Mouse (Mus musculus) MEL (cell line): Measurements from ENCODE around the gene Wdsub1. TPM values are rescaled to one million over a fixed set of nuclear protein-coding genes. Genes with fewer than 3 reads are reported as not detected.

ENCODE experiments used
- DNase-seq: peaks from one replicate; pipeline ENCODE4 v3.0.0; 2011; ENCODE audit warnings: low read depth, low spot score
- H3K27ac ChIP-seq: 2 replicates; pipeline ENCODE4 v1.5.1; 2012; ENCODE audit warnings: low read depth, mild to moderate bottlenecking, control low read depth, low read length, moderate library complexity; ENCODE audit not compliant: control insufficient read depth
- H3K27me3 ChIP-seq, 2 experiments: fragments of 150-350 bp in 1 of 2; sonication (generic) in 1 of 2; 2 replicates each; pipeline ENCODE4 v1.6.1; 2012; ENCODE audit warnings: low read length in 2 of 2, mild to moderate bottlenecking in 2 of 2, improper control_type of control experiment in 1 of 2, moderate library complexity in 1 of 2; ENCODE audit not compliant: insufficient read depth in 2 of 2, control insufficient read depth in 1 of 2
- H3K36me3 ChIP-seq, 2 experiments: 2 replicates each; pipeline ENCODE4 v1.6.1; 2012 to 2014; ENCODE audit warnings: low read length in 2 of 2, improper control_type of control experiment in 1 of 2, inconsistent platforms in 1 of 2, mild to moderate bottlenecking in 1 of 2; ENCODE audit not compliant: insufficient read depth in 2 of 2, control insufficient read depth in 1 of 2
- H3K4me1 ChIP-seq, 2 experiments: fragments of 150-350 bp in 1 of 2; sonication (generic) in 1 of 2; 2 replicates each; pipeline ENCODE4 v1.6.1; 2012; ENCODE audit warnings: low read length in 2 of 2, improper control_type of control experiment in 1 of 2, mild to moderate bottlenecking in 1 of 2; ENCODE audit not compliant: insufficient read depth in 2 of 2, control insufficient read depth in 1 of 2
- H3K4me3 ChIP-seq, 2 experiments: fragments of 150-350 bp in 1 of 2; sonication (generic) in 1 of 2; 2 replicates each; pipeline ENCODE4 v1.5.1; 2012; ENCODE audit warnings: low read depth in 2 of 2, low read length in 2 of 2, mild to moderate bottlenecking in 2 of 2, moderate library complexity in 2 of 2, control low read depth in 1 of 2, improper control_type of control experiment in 1 of 2; ENCODE audit not compliant: control insufficient read depth in 1 of 2, insufficient read depth in 1 of 2
- H3K79me2 ChIP-seq: 2 replicates; pipeline ENCODE4 v1.6.1; 2012; ENCODE audit warnings: mild to moderate bottlenecking, low read length, moderate library complexity; ENCODE audit not compliant: control insufficient read depth, poor library complexity, insufficient read depth
- H3K9ac ChIP-seq: 2 replicates; pipeline ENCODE4 v1.6.1; 2012; ENCODE audit warnings: low read depth, mild to moderate bottlenecking, control low read depth, low read length, moderate library complexity; ENCODE audit not compliant: control insufficient read depth, poor library complexity, severe bottlenecking
- H3K9me3 ChIP-seq: fragments of 150-350 bp; sonication (generic); replicated peaks from 2 replicates; pipeline ENCODE4 v1.6.1; 2012; ENCODE audit warnings: mild to moderate bottlenecking, low read length, improper control_type of control experiment, moderate library complexity; ENCODE audit not compliant: insufficient read depth
- BHLHE40 ChIP-seq: IDR thresholded peaks from 2 replicates; pipeline ENCODE4 v1.6.1; 2012; ENCODE audit warnings: low read depth, mild to moderate bottlenecking, inconsistent platforms, low read length, improper control_type of control experiment, borderline replicate concordance
- CHD2 ChIP-seq: IDR thresholded peaks from 2 replicates; pipeline ENCODE4 v1.6.1; 2011; ENCODE audit warnings: low read length, improper control_type of control experiment
- CTCF ChIP-seq, 3 experiments: IDR thresholded peaks in 2 of 3; conservative IDR thresholded peaks in 1 of 3; 2 replicates each; pipeline ENCODE4 v1.5.1; 2011 to 2012; ENCODE audit warnings: low read length in 3 of 3, low read depth in 2 of 3, mild to moderate bottlenecking in 2 of 3, improper control_type of control experiment in 1 of 3, inconsistent platforms in 1 of 3, mixed read lengths in 1 of 3, moderate library complexity in 1 of 3; ENCODE audit not compliant: control insufficient read depth in 1 of 3, insufficient read depth in 1 of 3, poor library complexity in 1 of 3, severe bottlenecking in 1 of 3
- ELF1 ChIP-seq: IDR thresholded peaks from 2 replicates; pipeline ENCODE4 v1.6.1; 2014; ENCODE audit warnings: low read depth, mild to moderate bottlenecking, inconsistent platforms, low read length, improper control_type of control experiment, moderate library complexity
- EP300 ChIP-seq, 2 experiments: IDR thresholded peaks; 2 replicates each; pipeline ENCODE4 v1.6.1; 2011; ENCODE audit warnings: improper control_type of control experiment in 2 of 2, low read length in 2 of 2, low read depth in 1 of 2, mild to moderate bottlenecking in 1 of 2
- ETS1 ChIP-seq: IDR thresholded peaks from 2 replicates; pipeline ENCODE4 v1.6.1; 2012; ENCODE audit warnings: low read depth, mild to moderate bottlenecking, inconsistent platforms, low read length, improper control_type of control experiment, moderate library complexity
- GABPA ChIP-seq: IDR thresholded peaks from 2 replicates; pipeline ENCODE4 v1.6.1; 2012; ENCODE audit warnings: low read depth, mild to moderate bottlenecking, inconsistent platforms, low read length, improper control_type of control experiment, moderate library complexity
- KAT2A ChIP-seq: conservative IDR thresholded peaks from 2 replicates; pipeline ENCODE4 v1.6.1; 2012; ENCODE audit warnings: low read depth, low read length, improper control_type of control experiment, inconsistent platforms
- MAX ChIP-seq: IDR thresholded peaks from 2 replicates; pipeline ENCODE4 v1.6.1; 2011; ENCODE audit warnings: low read length, improper control_type of control experiment
- MAZ ChIP-seq: IDR thresholded peaks from 2 replicates; pipeline ENCODE4 v1.6.1; 2012; ENCODE audit warnings: low read depth, mild to moderate bottlenecking, inconsistent platforms, low read length, improper control_type of control experiment
- MEF2A ChIP-seq: IDR thresholded peaks from 2 replicates; pipeline ENCODE4 v1.6.1; 2014; ENCODE audit warnings: low read depth, mild to moderate bottlenecking, inconsistent platforms, low read length, improper control_type of control experiment; ENCODE audit not compliant: poor library complexity, insufficient replicate concordance, severe bottlenecking; ENCODE audit errors: extremely low read depth
- MXI1 ChIP-seq: IDR thresholded peaks from 2 replicates; pipeline ENCODE4 v1.6.1; 2011; ENCODE audit warnings: mild to moderate bottlenecking, low read depth, low read length, improper control_type of control experiment
- MYB ChIP-seq: IDR thresholded peaks from 2 replicates; pipeline ENCODE4 v1.6.1; 2011; ENCODE audit warnings: mild to moderate bottlenecking, low read depth, low read length, improper control_type of control experiment
- MYC ChIP-seq: IDR thresholded peaks from 2 replicates; pipeline ENCODE4 v1.6.1; 2011; ENCODE audit warnings: low read depth, mild to moderate bottlenecking, low read length, improper control_type of control experiment, moderate library complexity
- NRF1 ChIP-seq: IDR thresholded peaks from 2 replicates; pipeline ENCODE4 v1.6.1; 2014; ENCODE audit warnings: low read depth, mild to moderate bottlenecking, inconsistent platforms, low read length, improper control_type of control experiment, moderate library complexity; ENCODE audit not compliant: poor library complexity, insufficient read depth, severe bottlenecking
- POLR2A ChIP-seq, 2 experiments: IDR thresholded peaks; 2 replicates each; pipeline ENCODE4 v1.6.1; 2011 to 2012; ENCODE audit warnings: low read length in 2 of 2, mild to moderate bottlenecking in 2 of 2, control low read depth in 1 of 2, improper control_type of control experiment in 1 of 2, low read depth in 1 of 2, moderate library complexity in 1 of 2; ENCODE audit not compliant: control insufficient read depth in 1 of 2, insufficient read depth in 1 of 2, poor library complexity in 1 of 2
- RAD21 ChIP-seq: IDR thresholded peaks from 2 replicates; pipeline ENCODE4 v1.6.1; 2011; ENCODE audit warnings: mild to moderate bottlenecking, low read depth, low read length, improper control_type of control experiment
- TAL1 ChIP-seq: IDR thresholded peaks from 2 replicates; pipeline ENCODE4 v1.6.1; 2012; ENCODE audit warnings: mild to moderate bottlenecking, inconsistent platforms, low read length, moderate library complexity, mixed read lengths
- TBP ChIP-seq: IDR thresholded peaks from 2 replicates; pipeline ENCODE4 v1.8.0; 2011; ENCODE audit warnings: low read depth, low read length, improper control_type of control experiment
- TCF12 ChIP-seq: IDR thresholded peaks from 2 replicates; pipeline ENCODE4 v1.6.1; 2014; ENCODE audit warnings: low read depth, mild to moderate bottlenecking, inconsistent platforms, low read length, improper control_type of control experiment, moderate library complexity
- UBTF ChIP-seq: IDR thresholded peaks from 2 replicates; pipeline ENCODE4 v1.6.1; 2012; ENCODE audit warnings: low read depth, mild to moderate bottlenecking, inconsistent platforms, low read length, improper control_type of control experiment, moderate library complexity, borderline replicate concordance; ENCODE audit not compliant: insufficient read depth
- USF2 ChIP-seq, 2 experiments: IDR thresholded peaks; 2 replicates each; pipeline ENCODE4 v1.6.1; 2011 to 2012; ENCODE audit warnings: improper control_type of control experiment in 2 of 2, low read length in 2 of 2, borderline replicate concordance in 1 of 2, inconsistent platforms in 1 of 2, low read depth in 1 of 2, mild to moderate bottlenecking in 1 of 2; ENCODE audit not compliant: insufficient read depth in 1 of 2
- ZC3H11A ChIP-seq: IDR thresholded peaks from 2 replicates; pipeline ENCODE4 v1.6.1; 2012; ENCODE audit warnings: low read depth, mild to moderate bottlenecking, inconsistent platforms, low read length, improper control_type of control experiment
- ZMIZ1 ChIP-seq: IDR thresholded peaks from 2 replicates; pipeline ENCODE4 v1.6.1; 2012; ENCODE audit warnings: low read depth, mild to moderate bottlenecking, inconsistent platforms, low read length, improper control_type of control experiment, moderate library complexity
- ZNF384 ChIP-seq: IDR thresholded peaks from 2 replicates; pipeline ENCODE4 v1.6.1; 2012; ENCODE audit warnings: low read depth, mild to moderate bottlenecking, inconsistent platforms, low read length, improper control_type of control experiment
- polyA plus RNA-seq, 2 experiments: library from polyadenylated mRNA; stranded (reverse) in 1 of 2; unstranded in 1 of 2; fragments of >175 nt in 1 of 2; fragments of >200 nt in 1 of 2; gene quantifications; 2 replicates each; pipeline versions ENCODE4 v1.2.1 to v1.2.4; 2012; ENCODE audit warnings: low replicate concordance in 2 of 2, low read depth in 1 of 2; ENCODE audit not compliant: insufficient read length in 2 of 2, insufficient read depth in 1 of 2, missing spikeins in 1 of 2
- total RNA-seq: library from RNA; depleted of rRNA; stranded (reverse); fragments of 300-350 nt; gene quantifications from 2 replicates; pipeline ENCODE4 v1.2.3, GENCODE M21; 2012

Gene Wdsub1
- total and polyA plus RNA-seq, 3 experiments, result 16.5 to 19.5 TPM; not detected in 1

- H3K79me2 ChIP-seq, result no peaks in the 10 kb centered on the region
- TF ChIP-seq RAD21 (no peak), UBTF (no peak), POLR2A (IDR thresholded peaks at IDR 0.05; ENCODE audit: control insufficient read depth in 1 of 2, insufficient read depth in 1 of 2, low read depth in 1 of 2, low read length in 2 of 2, poor library complexity in 1 of 2) (no peak), MXI1 (no peak), MAX (no peak), EP300 (IDR thresholded peaks at IDR 0.05; ENCODE audit: low read depth in 1 of 2, low read length in 2 of 2) (no peak), ZC3H11A (no peak), MYB (no peak), MYC (no peak), CTCF (IDR thresholded peaks at IDR 0.05 in 2 of 3, conservative IDR thresholded peaks at IDR 0.05 in 1 of 3; ENCODE audit: control insufficient read depth in 1 of 3, insufficient read depth in 1 of 3, low read depth in 2 of 3, low read length in 3 of 3, poor library complexity in 1 of 3, severe bottlenecking in 1 of 3) (no peak)
- TF ChIP-seq, all 39 proteins: peak for 0
- Histone ChIP-seq H3K9me3 (no peaks in the 10 kb centered on the region), H3K9ac (no peak overlapping the region), H3K27ac (no peak overlapping the region), H3K4me1 (no peaks in the 10 kb centered on the region), H3K36me3 (no peaks in the 10 kb centered on the region), H3K27me3 (peaks cover 0 to 4% of the 10 kb centered on the region in 2 experiments; a peak in 1 of 4 replicates), H3K4me3 (no peak overlapping the region)
- DNase-seq, result no peak
These were observed 58.1 kb downstream of the Wdsub1 start for GRCm38 (mm10) chr2:59824289-59824688.

- Histone ChIP-seq H3K4me1 (no peaks in the 10 kb centered on the region), H3K9me3 (no peaks in the 10 kb centered on the region)
- TF ChIP-seq BHLHE40 (no peak), ETS1 (no peak), CHD2 (no peak), TBP (no peak), ZMIZ1 (no peak), TCF12 (no peak), USF2 (IDR thresholded peaks at IDR 0.05; ENCODE audit: borderline replicate concordance in 1 of 2, insufficient read depth in 1 of 2, low read depth in 1 of 2, low read length in 2 of 2) (no peak), ELF1 (no peak), GABPA (no peak), MAZ (no peak), CTCF (IDR thresholded peaks at IDR 0.05 in 2 of 3, conservative IDR thresholded peaks at IDR 0.05 in 1 of 3; ENCODE audit: control insufficient read depth in 1 of 3, insufficient read depth in 1 of 3, low read depth in 2 of 3, low read length in 3 of 3, poor library complexity in 1 of 3, severe bottlenecking in 1 of 3) (no peak), MEF2A (no peak), POLR2A (IDR thresholded peaks at IDR 0.05; ENCODE audit: control insufficient read depth in 1 of 2, insufficient read depth in 1 of 2, low read depth in 1 of 2, low read length in 2 of 2, poor library complexity in 1 of 2) (no peak), NRF1 (no peak), ZC3H11A (no peak), ZNF384 (no peak), TAL1 (no peak), KAT2A (no peak)
- TF ChIP-seq, all 39 proteins: peak for 0
- no peak for DNase-seq
- Histone ChIP-seq H3K27me3 (peaks cover 0 to 4% of the 10 kb centered on the region in 2 experiments; a peak in 1 of 4 replicates), H3K4me3 (no peak overlapping the region), H3K36me3 (no peaks in the 10 kb centered on the region), H3K27ac (no peak overlapping the region), H3K79me2 (no peaks in the 10 kb centered on the region), H3K9ac (no peak overlapping the region)
These were observed 61.3 kb downstream of the Wdsub1 start for GRCm38 (mm10) chr2:59821044-59821443.
